Comparison of ENCODE assay signal across 13 mouse cellular contexts in genomic region chr11:84395010-84395409, GRCm38 (mm10).
DNase-seq lines count a peak whose midpoint lies in the region; ATAC-seq and TF ChIP-seq lines count a peak whose summit lies in the region.
"Had no signal": no experiment of that assay in that cellular context is flagged by ENCODE, and none has a peak within 500 bp of the region (broad histone marks: within the 10 kb centered on the region; RNA-seq: fewer than 3 reads in every experiment).

No protein-coding gene starts in this region.

- H3K36me3 ChIP-seq in kidney, embryonic 16.5 days (ENCODE audit: insufficient read depth, low read length): peaks cover 8% of the 10 kb centered on the region; the same call in 1 of the 2 replicates

- ATAC-seq in kidney, embryonic 16.5 days (ENCODE audit: low FRiP score, low TSS enrichment): no peak
- ATAC-seq: forebrain, embryonic 16.5 days had no signal

- H3K9me3 ChIP-seq in kidney, embryonic 16.5 days (ENCODE audit: low read length): no peaks in the 10 kb centered on the region
- H3K9me3 ChIP-seq: heart, embryonic 13.5 days had no signal

- no peak overlapping the region for H3K27ac ChIP-seq in gastrocnemius, adult 2 months
- no peak overlapping the region for H3K27ac ChIP-seq in kidney, embryonic 16.5 days (ENCODE audit: low read length)
- H3K27ac ChIP-seq: heart, embryonic 13.5 days had no signal

- WGBS in kidney, embryonic 16.5 days: 61% methylated on average over 1 of the region's 1 CpGs

- peak; percentile 38 for DNase-seq in gastrocnemius, adult 2 months
- DNase-seq in gastrocnemius, adult 8-10 months (ENCODE audit: low spot score in 2 of 2): no peak
- peak; percentile 21 for DNase-seq in kidney, postnatal 14 days
- DNase-seq in adipocyte (ENCODE audit: low spot score): peak; percentile 15
- DNase-seq in lung, postnatal 36 days: peak; percentile 22
- no peak for DNase-seq in thymus, postnatal 14 days
- DNase-seq in urinary bladder, postnatal 25 days (ENCODE audit: low spot score): no peak
- DNase-seq: B cell, adult 2 months; cerebellum, adult 8-10 months had no signal

- H3K27me3 ChIP-seq in kidney, embryonic 16.5 days (ENCODE audit: insufficient read depth, low read length): no peaks in the 10 kb centered on the region
- H3K27me3 ChIP-seq: heart, embryonic 13.5 days had no signal

- H3K9ac ChIP-seq in kidney, embryonic 16.5 days (replicated peaks; ENCODE audit: low read length): no peak overlapping the region
- H3K9ac ChIP-seq: heart, embryonic 13.5 days had no signal

- H3K4me3 ChIP-seq in gastrocnemius, adult 2 months: no peak overlapping the region
- no peak overlapping the region for H3K4me3 ChIP-seq in kidney, embryonic 16.5 days (ENCODE audit: low read length)
- H3K4me3 ChIP-seq: heart, embryonic 13.5 days had no signal

- H3K4me1 ChIP-seq in kidney, embryonic 16.5 days (ENCODE audit: insufficient read depth, low read length): no peaks in the 10 kb centered on the region

- no peak overlapping the region for H3K4me2 ChIP-seq in kidney, embryonic 16.5 days (replicated peaks; ENCODE audit: low read depth, low read length)
- H3K4me2 ChIP-seq: heart, embryonic 13.5 days; midbrain, embryonic 11.5 days had no signal

- TF ChIP-seq CTCF in gastrocnemius, adult 2 months (IDR thresholded peaks at IDR 0.05): no peak

- intact Hi-C loops in gastrocnemius, adult 2 months (cut with DNase I): no loop called here

Comparison
In these comparisons a context has a peak if more than half of its experiments do, and no peak if none do; other contexts are left out.
1. DNase-seq: peak in gastrocnemius, adult 2 months (single experiment), kidney, postnatal 14 days (single experiment), adipocyte (single experiment) and lung, postnatal 36 days (single experiment); none in gastrocnemius, adult 8-10 months (0 of 2), thymus, postnatal 14 days (single experiment) and urinary bladder, postnatal 25 days (single experiment).